Mouse (Mus musculus) limb, embryonic 13.5 days (tissue): ENCODE results near the gene Lhfpl5. TPM values are rescaled to one million over a fixed set of nuclear protein-coding genes. Genes with fewer than 3 reads are reported as not detected.

Source experiments
- ATAC-seq: fragments of 200-750 bp; cut with Nextera tagmentation; 2 replicates; pipeline ENCODE4 v1.8.0; 2017; ENCODE audit warnings: low read depth, moderate number of reproducible peaks, moderate TSS enrichment; ENCODE audit not compliant: low FRiP score
- H3K27ac ChIP-seq: fragments of 300-500 bp; sonication (generic); 2 replicates; pipeline ENCODE4 v1.5.1; 2015; ENCODE audit warnings: inconsistent platforms, mild to moderate bottlenecking, moderate library complexity
- H3K27me3 ChIP-seq: fragments of 300-500 bp; sonication (generic); 2 replicates; pipeline ENCODE4 v1.6.1; 2015; ENCODE audit warnings: mild to moderate bottlenecking, inconsistent platforms
- H3K36me3 ChIP-seq: fragments of 300-500 bp; sonication (generic); 2 replicates; pipeline ENCODE4 v1.6.1; 2015; ENCODE audit warnings: inconsistent platforms, mild to moderate bottlenecking, moderate library complexity
- H3K4me1 ChIP-seq: fragments of 300-500 bp; sonication (generic); 2 replicates; pipeline ENCODE4 v1.6.1; 2015; ENCODE audit warnings: inconsistent platforms
- H3K4me2 ChIP-seq: fragments of 300-500 bp; sonication (generic); replicated peaks from 2 replicates; pipeline ENCODE4 v1.6.1; 2015; ENCODE audit warnings: inconsistent platforms, mild to moderate bottlenecking, moderate library complexity
- H3K4me3 ChIP-seq: fragments of 300-500 bp; sonication (generic); 2 replicates; pipeline ENCODE4 v1.5.1; 2015; ENCODE audit warnings: moderate library complexity, mild to moderate bottlenecking, inconsistent platforms
- H3K9ac ChIP-seq: fragments of 300-500 bp; sonication (generic); 2 replicates; pipeline ENCODE4 v1.6.1; 2015; ENCODE audit warnings: mild to moderate bottlenecking, inconsistent platforms
- H3K9me3 ChIP-seq: fragments of 300-500 bp; sonication (generic); 2 replicates; pipeline ENCODE4 v1.6.1; 2016; ENCODE audit warnings: inconsistent platforms
- WGBS: fragments of 180-500 bp; shearing (Covaris S2); methylation state at CpG from one replicate; pipeline ENCODE4 v1.1.7; 2015; 5-methylcytosine and 5-hydroxymethylcytosine counted together
- polyA plus RNA-seq: library from polyadenylated mRNA; unstranded; fragments of >200 nt; fragmentation: Nextera tagmentation; extraction: Ambion mirVana; gene quantifications from 2 replicates; pipeline ENCODE4 v1.2.1, GENCODE M21; 2015

Gene Lhfpl5
- polyA plus RNA-seq, 1 experiment from 2014 or later, result 0.46 TPM

DNA sequence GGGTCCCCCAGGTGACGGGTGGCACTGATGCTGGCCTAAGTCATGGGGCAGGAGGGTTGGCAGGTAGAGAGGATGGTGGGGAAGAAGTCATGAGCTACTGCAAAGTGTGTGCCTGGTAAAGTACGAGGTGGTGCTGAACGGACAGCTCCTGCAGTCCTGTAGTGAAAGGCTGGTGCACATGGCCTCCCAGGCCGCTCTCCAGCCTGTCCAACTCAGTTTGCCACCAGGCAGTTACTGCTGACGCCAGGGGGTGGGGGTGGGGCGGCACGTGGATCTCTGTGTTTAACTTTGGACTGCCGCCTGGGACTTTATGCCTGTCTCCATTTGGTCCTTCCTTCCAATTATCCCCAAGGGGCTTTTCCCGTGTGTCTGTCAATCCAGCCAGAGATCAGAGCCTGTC, 5.0 kb downstream of the Lhfpl5 start:
- Histone ChIP-seq H3K4me2 (no peak overlapping the region), H3K4me3 (no peak overlapping the region), H3K9me3 (no peaks in the 10 kb centered on the region), H3K4me1 (peaks cover 5% of the 10 kb centered on the region), H3K27me3 (peaks cover 3% of the 10 kb centered on the region; the same call in 1 of the 2 replicates), H3K9ac (no peak overlapping the region), H3K27ac (no peak overlapping the region), H3K36me3 (no peaks in the 10 kb centered on the region)
- WGBS, result 3% methylated on average over 9 of the region's 9 CpGs
- ATAC-seq, result no peak; the same call in 1 of the 2 replicates

GRCm38 (mm10) chr17:28581056-28581455, 5.6 kb downstream of the Lhfpl5 start:
- no peak overlapping the region for H3K4me2 ChIP-seq
- no peaks in the 10 kb centered on the region for H3K9me3 ChIP-seq
- no peaks in the 10 kb centered on the region for H3K36me3 ChIP-seq
- H3K4me3 ChIP-seq, result no peak overlapping the region
- WGBS, result 57% methylated on average over 2 of the region's 2 CpGs
- H3K9ac ChIP-seq, result no peak overlapping the region
- ATAC-seq, result no peak
- H3K27ac ChIP-seq, result no peak overlapping the region
- H3K27me3 ChIP-seq, result no peaks in the 10 kb centered on the region
- no peaks in the 10 kb centered on the region for H3K4me1 ChIP-seq

GRCm38 (mm10) chr17:28586509-28586908, 11.1 kb downstream of the Lhfpl5 start:
- H3K4me1 ChIP-seq, result no peaks in the 10 kb centered on the region
- peaks cover 47% of the 10 kb centered on the region for H3K36me3 ChIP-seq
- no peak overlapping the region for H3K27ac ChIP-seq
- H3K9me3 ChIP-seq, result no peaks in the 10 kb centered on the region
- H3K9ac ChIP-seq, result no peak overlapping the region
- H3K4me2 ChIP-seq, result no peak overlapping the region
- WGBS, result 45% methylated on average over 3 of the region's 3 CpGs
- H3K27me3 ChIP-seq, result no peaks in the 10 kb centered on the region
- H3K4me3 ChIP-seq, result no peak overlapping the region
- no peak for ATAC-seq

DNA sequence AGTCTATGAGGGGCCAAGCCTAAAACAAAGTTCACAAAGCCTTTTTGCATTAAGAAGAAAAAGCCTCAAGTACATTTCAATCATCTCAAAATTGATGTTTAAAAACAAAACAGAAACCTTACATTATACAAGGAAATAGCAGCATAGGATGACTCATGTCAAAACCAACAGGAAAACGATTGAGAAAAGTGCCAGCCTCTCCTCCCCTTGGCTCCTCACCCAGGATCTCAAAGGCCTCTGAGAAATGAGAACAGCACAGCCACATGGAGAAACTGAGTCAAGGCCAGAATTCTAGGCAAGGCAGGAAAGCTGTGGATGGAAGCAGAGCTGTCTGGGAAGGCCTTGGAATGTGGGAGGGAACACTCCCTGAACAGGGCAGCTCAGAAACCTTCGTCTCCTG, 13.2 kb downstream of the Lhfpl5 start:
- H3K9me3 ChIP-seq, result no peaks in the 10 kb centered on the region
- no peak overlapping the region for H3K9ac ChIP-seq
- no peak for ATAC-seq
- no peaks in the 10 kb centered on the region for H3K27me3 ChIP-seq
- H3K27ac ChIP-seq, result no peak overlapping the region
- H3K4me2 ChIP-seq, result no peak overlapping the region
- 80% methylated on average over 2 of the region's 2 CpGs for WGBS
- no peak overlapping the region for H3K4me3 ChIP-seq
- peaks cover 68% of the 10 kb centered on the region for H3K36me3 ChIP-seq
- no peaks in the 10 kb centered on the region for H3K4me1 ChIP-seq

- H3K27me3 ChIP-seq, result no peaks in the 10 kb centered on the region
Observed at GRCm38 (mm10) chr17:28590596-28590995, 15.2 kb downstream of the Lhfpl5 start.

GRCm38 (mm10) chr17:28591476-28591875, 16.0 kb downstream of the Lhfpl5 start:
- WGBS, result 93% methylated on average over 5 of the region's 5 CpGs
- no peak overlapping the region for H3K9ac ChIP-seq
- H3K27me3 ChIP-seq, result no peaks in the 10 kb centered on the region
- no peak overlapping the region for H3K27ac ChIP-seq
- ATAC-seq, result no peak
- H3K4me3 ChIP-seq, result no peak overlapping the region
- no peaks in the 10 kb centered on the region for H3K9me3 ChIP-seq
- no peak overlapping the region for H3K4me2 ChIP-seq
- no peaks in the 10 kb centered on the region for H3K4me1 ChIP-seq
- H3K36me3 ChIP-seq, result peaks cover 92% of the 10 kb centered on the region

More at GRCm38 (mm10) chr17:28590596-28590995, 15.2 kb downstream of the Lhfpl5 start:
- no peak overlapping the region for H3K4me2 ChIP-seq
- H3K4me3 ChIP-seq, result no peak overlapping the region
- no peak overlapping the region for H3K9ac ChIP-seq
- WGBS, result 84% methylated on average over 3 of the region's 3 CpGs
- no peak overlapping the region for H3K27ac ChIP-seq
- H3K9me3 ChIP-seq, result no peaks in the 10 kb centered on the region
- peaks cover 84% of the 10 kb centered on the region for H3K36me3 ChIP-seq
- ATAC-seq, result no peak
- H3K4me1 ChIP-seq, result no peaks in the 10 kb centered on the region

DNA sequence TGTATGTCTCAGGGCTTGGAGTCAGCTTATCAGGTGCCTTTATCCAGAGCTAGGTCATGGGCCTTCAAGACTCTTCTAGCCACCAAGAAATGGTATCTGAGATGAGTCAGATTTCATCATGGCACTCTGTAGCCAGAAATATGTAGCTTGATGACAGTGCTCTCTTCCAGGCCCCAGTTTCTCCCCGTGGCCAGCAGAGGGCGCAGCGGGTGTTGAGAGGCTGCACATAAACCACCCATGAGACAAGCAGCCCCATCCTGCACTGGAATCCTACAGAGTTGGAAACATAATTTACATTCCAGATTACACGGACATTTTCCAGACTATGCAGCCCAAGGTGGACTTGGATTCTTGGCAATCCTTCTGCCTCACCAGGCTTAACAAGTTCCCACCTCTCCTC, 17.6 kb downstream of the Lhfpl5 start:
- H3K4me3 ChIP-seq, result no peak overlapping the region
- ATAC-seq, result no peak
- H3K36me3 ChIP-seq, result peaks cover 93% of the 10 kb centered on the region
- H3K27me3 ChIP-seq, result no peaks in the 10 kb centered on the region
- no peaks in the 10 kb centered on the region for H3K4me1 ChIP-seq
- H3K27ac ChIP-seq, result no peak overlapping the region
- H3K9ac ChIP-seq, result no peak overlapping the region
- WGBS, result 24% methylated on average over 4 of the region's 4 CpGs
- H3K4me2 ChIP-seq, result no peak overlapping the region
- no peaks in the 10 kb centered on the region for H3K9me3 ChIP-seq

DNA sequence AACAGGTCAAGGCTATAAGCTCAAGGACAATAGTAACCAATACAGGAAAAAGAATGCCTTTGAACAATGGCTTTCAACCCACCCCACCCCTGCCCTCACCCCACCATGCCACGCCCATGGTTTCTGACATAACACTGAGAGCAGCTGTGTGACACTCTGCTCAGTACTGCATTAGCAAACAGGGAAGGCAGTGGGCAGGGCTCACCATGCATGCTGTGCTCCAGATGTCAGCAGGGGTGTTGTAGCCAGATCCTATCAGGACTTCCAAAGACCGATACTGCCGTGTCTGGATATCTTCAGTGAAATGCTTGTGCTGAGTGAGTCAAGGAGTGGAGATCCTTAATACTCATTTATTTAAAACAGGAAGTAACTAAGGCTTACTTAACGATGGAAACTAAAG, 18.5 kb downstream of the Lhfpl5 start:
- Histone ChIP-seq H3K27ac (no peak overlapping the region), H3K4me2 (no peak overlapping the region), H3K4me3 (no peak overlapping the region), H3K9me3 (no peaks in the 10 kb centered on the region), H3K27me3 (no peaks in the 10 kb centered on the region), H3K36me3 (peaks cover 92% of the 10 kb centered on the region), H3K9ac (no peak overlapping the region), H3K4me1 (no peaks in the 10 kb centered on the region)
- no peak; the same call in 1 of the 2 replicates for ATAC-seq
- WGBS, result 53% methylated on average over 4 of the region's 4 CpGs

DNA sequence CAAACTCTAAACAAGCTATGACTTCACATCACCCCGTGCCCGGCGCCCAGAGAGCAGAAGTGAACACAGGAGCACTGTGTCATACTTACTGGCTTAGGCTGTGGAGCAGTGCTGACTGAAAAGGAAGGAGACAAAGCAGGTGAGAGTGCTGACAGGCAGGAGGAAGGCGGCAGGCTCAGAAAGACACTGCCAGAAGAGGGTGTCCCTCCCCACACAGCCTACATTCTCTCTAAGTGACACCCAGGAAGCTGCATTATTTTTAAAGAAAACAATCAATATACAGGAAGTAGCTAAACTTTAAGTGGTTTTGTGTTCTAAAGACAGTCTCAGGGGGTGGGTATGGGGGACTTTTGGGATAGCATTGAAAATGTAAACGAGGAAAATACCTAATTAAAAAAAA, 25.3 kb downstream of the Lhfpl5 start:
- 84% methylated on average over 5 of the region's 5 CpGs for WGBS
- H3K27me3 ChIP-seq, result no peaks in the 10 kb centered on the region
- H3K4me2 ChIP-seq, result no peak overlapping the region
- H3K4me1 ChIP-seq, result no peaks in the 10 kb centered on the region
- no peak overlapping the region for H3K4me3 ChIP-seq
- ATAC-seq, result no peak
- H3K27ac ChIP-seq, result no peak overlapping the region
- no peaks in the 10 kb centered on the region for H3K9me3 ChIP-seq
- peaks cover 95% of the 10 kb centered on the region for H3K36me3 ChIP-seq
- no peak overlapping the region for H3K9ac ChIP-seq

- 79% methylated on average over 9 of the region's 9 CpGs for WGBS
- Histone ChIP-seq H3K36me3 (peaks cover 95% of the 10 kb centered on the region), H3K27me3 (no peaks in the 10 kb centered on the region), H3K9me3 (no peaks in the 10 kb centered on the region), H3K4me3 (no peak overlapping the region), H3K4me1 (no peaks in the 10 kb centered on the region), H3K27ac (no peak overlapping the region), H3K4me2 (no peak overlapping the region), H3K9ac (no peak overlapping the region)
- ATAC-seq, result no peak
Observed at GRCm38 (mm10) chr17:28601557-28602250, 26.3 kb downstream of the Lhfpl5 start.

GRCm38 (mm10) chr17:28609543-28609942, 34.1 kb downstream of the Lhfpl5 start:
- no peak overlapping the region for H3K4me3 ChIP-seq
- no peak overlapping the region for H3K4me2 ChIP-seq
- no peaks in the 10 kb centered on the region for H3K9me3 ChIP-seq
- no peak for ATAC-seq
- 83% methylated on average over 3 of the region's 3 CpGs for WGBS
- no peak overlapping the region for H3K9ac ChIP-seq
- H3K27me3 ChIP-seq, result no peaks in the 10 kb centered on the region
- no peaks in the 10 kb centered on the region for H3K4me1 ChIP-seq
- H3K36me3 ChIP-seq, result peaks cover 49% of the 10 kb centered on the region
- no peak overlapping the region for H3K27ac ChIP-seq

DNA sequence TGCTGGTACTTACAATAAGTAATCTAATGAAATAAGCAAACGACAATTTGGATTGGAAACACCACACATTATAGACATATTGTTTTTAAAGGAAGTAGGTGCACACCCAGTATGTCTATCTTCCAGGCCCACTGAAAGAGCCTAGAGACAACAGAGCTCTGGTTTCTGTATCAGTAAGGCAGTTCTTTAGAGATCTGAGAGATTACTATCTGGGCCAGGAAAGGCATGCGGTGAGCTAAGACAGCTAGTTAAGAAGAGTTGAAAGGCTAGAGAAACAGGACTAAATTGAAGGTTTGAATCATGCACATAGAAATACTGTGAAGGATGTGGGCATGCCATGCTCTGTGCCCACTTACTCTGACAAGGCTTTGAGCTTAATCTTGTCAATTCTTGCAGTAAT, 37.2 kb downstream of the Lhfpl5 start:
- H3K36me3 ChIP-seq, result peaks cover 38% of the 10 kb centered on the region
- H3K9ac ChIP-seq, result no peak overlapping the region
- no peaks in the 10 kb centered on the region for H3K27me3 ChIP-seq
- no peak overlapping the region for H3K4me2 ChIP-seq
- no peak overlapping the region for H3K4me3 ChIP-seq
- no peaks in the 10 kb centered on the region for H3K9me3 ChIP-seq
- no peak overlapping the region for H3K27ac ChIP-seq
- 81% methylated on average over 2 of the region's 2 CpGs for WGBS
- no peaks in the 10 kb centered on the region for H3K4me1 ChIP-seq
- no peak for ATAC-seq

GRCm38 (mm10) chr17:28613096-28613495, 37.7 kb downstream of the Lhfpl5 start:
- Histone ChIP-seq H3K4me1 (no peaks in the 10 kb centered on the region), H3K4me3 (no peak overlapping the region), H3K36me3 (peaks cover 34% of the 10 kb centered on the region), H3K4me2 (no peak overlapping the region), H3K9me3 (no peaks in the 10 kb centered on the region), H3K27me3 (no peaks in the 10 kb centered on the region), H3K27ac (no peak overlapping the region), H3K9ac (no peak overlapping the region)
- no peak for ATAC-seq
- 88% methylated on average over 6 of the region's 6 CpGs for WGBS
